Mouse (Mus musculus): ENCODE measurements around the gene Apoe. TPM values are rescaled to one million over a fixed set of nuclear protein-coding genes. Genes with fewer than 3 reads are reported as not detected.

The Apoe gene
- polyA plus RNA-seq, 1 experiment, result 393 TPM

GRCm38 (mm10) chr7:19717346-19717745, 18.4 kb upstream of the Apoe start:
- 89% methylated on average over 4 of the region's 4 CpGs for WGBS
- no peak for DNase-seq (ENCODE audit: low read depth, low spot score)

GRCm38 (mm10) chr7:19716822-19717221, 17.8 kb upstream of the Apoe start:
- DNase-seq (ENCODE audit: low read depth, low spot score), result no peak
- WGBS, result 85% methylated on average over 2 of the region's 2 CpGs

GRCm38 (mm10) chr7:19716055-19716682, 17.2 kb upstream of the Apoe start:
- 4% methylated on average over 18 of the region's 18 CpGs for WGBS
- DNase-seq (ENCODE audit: low read depth, low spot score), result no peak

- under 1% methylated on average over 59 of the region's 59 CpGs for WGBS
- DNase-seq (ENCODE audit: low read depth, low spot score), result peak; percentile 99
Observed at GRCm38 (mm10) chr7:19715239-19716054, 16.5 kb upstream of the Apoe start, which contains the start of gene Tomm40. Gene Tomm40 (minus strand): TSS chr7:19715438.

GRCm38 (mm10) chr7:19714836-19715235, 15.8 kb upstream of the Apoe start:
- under 1% methylated on average over 39 of the region's 39 CpGs for WGBS
- no peak for DNase-seq (ENCODE audit: low read depth, low spot score)

- 81% methylated on average over 9 of the region's 9 CpGs for WGBS
- no peak for DNase-seq (ENCODE audit: low read depth, low spot score)
Observed at GRCm38 (mm10) chr7:19713598-19713997, 14.6 kb upstream of the Apoe start.

GRCm38 (mm10) chr7:19713196-19713595, 14.2 kb upstream of the Apoe start:
- WGBS, result 33% methylated on average over 4 of the region's 4 CpGs
- DNase-seq (ENCODE audit: low read depth, low spot score), result no peak

GRCm38 (mm10) chr7:19712414-19712813, 13.4 kb upstream of the Apoe start:
- WGBS, result 59% methylated on average over 4 of the region's 4 CpGs
- no peak for DNase-seq (ENCODE audit: low read depth, low spot score)

- no peak for DNase-seq (ENCODE audit: low read depth, low spot score)
- 91% methylated on average over 10 of the region's 10 CpGs for WGBS
Observed at GRCm38 (mm10) chr7:19710650-19711049, 11.7 kb upstream of the Apoe start.

- 91% methylated on average over 7 of the region's 7 CpGs for WGBS
- DNase-seq (ENCODE audit: low read depth, low spot score), result no peak
Observed at GRCm38 (mm10) chr7:19705271-19705670, 6.3 kb upstream of the Apoe start.

GRCm38 (mm10) chr7:19704475-19704874, 5.5 kb upstream of the Apoe start:
- DNase-seq (ENCODE audit: low read depth, low spot score), result no peak
- WGBS, result 91% methylated on average over 4 of the region's 4 CpGs

- WGBS, result 92% methylated on average over 16 of the region's 16 CpGs
Observed at GRCm38 (mm10) chr7:19702859-19703555, 4.0 kb upstream of the Apoe start.

GRCm38 (mm10) chr7:19701069-19701761, 2.2 kb upstream of the Apoe start:
- WGBS, result 26% methylated on average over 22 of the region's 22 CpGs
- peak; percentile 75 for DNase-seq (ENCODE audit: low read depth, low spot score)

More at GRCm38 (mm10) chr7:19702859-19703555, 4.0 kb upstream of the Apoe start:
- DNase-seq (ENCODE audit: low read depth, low spot score), result no peak

GRCm38 (mm10) chr7:19700299-19701068, 1.5 kb upstream of the Apoe start:
- 23% methylated on average over 12 of the region's 12 CpGs for WGBS
- peak; percentile 25 for DNase-seq (ENCODE audit: low read depth, low spot score)

- WGBS, result 76% methylated on average over 4 of the region's 4 CpGs
- DNase-seq (ENCODE audit: low read depth, low spot score), result no peak
Observed at GRCm38 (mm10) chr7:19699827-19700148, 800 bp upstream of the Apoe start.

GRCm38 (mm10) chr7:19697949-19698906, 760 bp downstream of the Apoe start:
- WGBS, result 13% methylated on average over 28 of the region's 28 CpGs
- DNase-seq (ENCODE audit: low read depth, low spot score), result no peak

- 97% methylated on average over 34 of the region's 34 CpGs for WGBS
- DNase-seq (ENCODE audit: low read depth, low spot score), result no peak
Observed at GRCm38 (mm10) chr7:19696336-19696873, 2.6 kb downstream of the Apoe start.

- DNase-seq (ENCODE audit: low read depth, low spot score), result no peak
- WGBS, result 90% methylated on average over 6 of the region's 6 CpGs
Observed at GRCm38 (mm10) chr7:19695881-19696280, 3.1 kb downstream of the Apoe start.

Measured in large intestine, adult 2 months (tissue).